Mouse (Mus musculus): ENCODE results near the gene Syngr2. TPM values are rescaled to one million over a fixed set of nuclear protein-coding genes. Genes with fewer than 3 reads are reported as not detected.
A peak's percentile ranks its signal among the peaks of the same experiment; 100 is the strongest.

Gene Syngr2
- polyA plus RNA-seq, 1 experiment from 2014 or later: 15.8 TPM

GRCm38 (mm10) chr11:117847593-117848215 lies 38.2 kb downstream of the Syngr2 start:
- Histone ChIP-seq H3K4me1 (peaks cover 23% of the 10 kb centered on the region), H3K4me3 (peak overlapping the region; percentile 72), H3K27ac (peak overlapping the region; percentile 99), H3K4me2 (peak overlapping the region; percentile 85), H3K9ac (0 out of 2 replicates have a peak overlapping the region, but pooled peaks have one; percentile 93), H3K9me3 (no peaks in the 10 kb centered on the region), H3K27me3 (replicated peaks) (no peaks in the 10 kb centered on the region), H3K36me3 (replicated peaks) (no peaks in the 10 kb centered on the region)
- WGBS: 83% methylated on average over 7 of the region's 7 CpGs
- no peak for ATAC-seq (replicated peaks)

- peak; percentile 90 for ATAC-seq (replicated peaks)
- WGBS: 11% methylated on average over 19 of the region's 19 CpGs
- H3K36me3 ChIP-seq (replicated peaks): no peaks in the 10 kb centered on the region
Observed at GRCm38 (mm10) chr11:117848271-117848984, 39.0 kb downstream of the Syngr2 start.

GRCm38 (mm10) chr11:117848985-117849671 lies 39.7 kb downstream of the Syngr2 start, which contains the start of gene Birc5:
Birc5 (plus strand) TSS chr11:117849251.
- Histone ChIP-seq H3K9me3 (no peaks in the 10 kb centered on the region), H3K4me1 (peaks cover 23% of the 10 kb centered on the region), H3K9ac (peak within 1 kb of the TSS; percentile 93), H3K27ac (peak within 1 kb of the TSS; percentile 99), H3K4me3 (peak within 1 kb of the TSS; percentile 72), H3K36me3 (replicated peaks) (no peaks in the 10 kb centered on the region), H3K4me2 (peak within 1 kb of the TSS; percentile 85), H3K27me3 (replicated peaks) (no peaks in the 10 kb centered on the region)
- WGBS: 1% methylated on average over 50 of the region's 51 CpGs
- peak; percentile 96 for ATAC-seq (replicated peaks)

More at GRCm38 (mm10) chr11:117848271-117848984, 39.0 kb downstream of the Syngr2 start:
- no peaks in the 10 kb centered on the region for H3K27me3 ChIP-seq (replicated peaks)
- no peaks in the 10 kb centered on the region for H3K9me3 ChIP-seq
- H3K27ac ChIP-seq: peak overlapping the region; percentile 99
- peak overlapping the region; percentile 85 for H3K4me2 ChIP-seq
- H3K4me3 ChIP-seq: peak overlapping the region; percentile 72
- peak overlapping the region; percentile 93 for H3K9ac ChIP-seq
- H3K4me1 ChIP-seq: peaks cover 23% of the 10 kb centered on the region

- Histone ChIP-seq H3K27me3 (replicated peaks) (no peaks in the 10 kb centered on the region), H3K27ac (no peak overlapping the region), H3K4me3 (no peak overlapping the region), H3K4me2 (no peak overlapping the region), H3K9me3 (no peaks in the 10 kb centered on the region), H3K36me3 (replicated peaks) (no peaks in the 10 kb centered on the region), H3K4me1 (peaks cover 19% of the 10 kb centered on the region), H3K9ac (no peak overlapping the region)
- WGBS: 96% methylated on average over 3 of the region's 3 CpGs
- ATAC-seq (replicated peaks): no peak
Observed at GRCm38 (mm10) chr11:117852875-117853274, 43.4 kb downstream of the Syngr2 start.

GRCm38 (mm10) chr11:117854241-117854640 lies 44.8 kb downstream of the Syngr2 start:
- 93% methylated on average over 9 of the region's 9 CpGs for WGBS
- H3K4me3 ChIP-seq: no peak overlapping the region
- no peaks in the 10 kb centered on the region for H3K27me3 ChIP-seq (replicated peaks)
- no peak for ATAC-seq (replicated peaks)
- H3K4me2 ChIP-seq: no peak overlapping the region
- peaks cover 10% of the 10 kb centered on the region for H3K4me1 ChIP-seq
- H3K36me3 ChIP-seq (replicated peaks): no peaks in the 10 kb centered on the region
- no peak overlapping the region for H3K27ac ChIP-seq
- H3K9me3 ChIP-seq: no peaks in the 10 kb centered on the region
- no peak overlapping the region for H3K9ac ChIP-seq

GRCm38 (mm10) chr11:117855360-117855759 lies 45.9 kb downstream of the Syngr2 start:
- H3K27ac ChIP-seq: no peak overlapping the region
- no peaks in the 10 kb centered on the region for H3K36me3 ChIP-seq (replicated peaks)
- no peak for ATAC-seq (replicated peaks)
- peaks cover 8% of the 10 kb centered on the region for H3K27me3 ChIP-seq (replicated peaks)
- H3K4me2 ChIP-seq: no peak overlapping the region
- no peak overlapping the region for H3K9ac ChIP-seq
- no peak overlapping the region for H3K4me3 ChIP-seq
- WGBS: 95% methylated on average over 5 of the region's 5 CpGs
- H3K4me1 ChIP-seq: no peaks in the 10 kb centered on the region
- no peaks in the 10 kb centered on the region for H3K9me3 ChIP-seq

- ATAC-seq (replicated peaks): no peak
- Histone ChIP-seq H3K27me3 (replicated peaks) (peaks cover 15% of the 10 kb centered on the region), H3K27ac (no peak overlapping the region), H3K4me2 (no peak overlapping the region), H3K4me1 (peaks cover 3% of the 10 kb centered on the region; the same call in 1 of the 2 replicates), H3K9me3 (no peaks in the 10 kb centered on the region), H3K9ac (no peak overlapping the region), H3K4me3 (no peak overlapping the region), H3K36me3 (replicated peaks) (no peaks in the 10 kb centered on the region)
- WGBS: 75% methylated on average over 1 of the region's 1 CpGs
Observed at GRCm38 (mm10) chr11:117855975-117856374, 46.5 kb downstream of the Syngr2 start.

- Histone ChIP-seq H3K4me1 (peaks cover 3% of the 10 kb centered on the region; the same call in 1 of the 2 replicates), H3K27ac (no peak overlapping the region), H3K9me3 (no peaks in the 10 kb centered on the region), H3K27me3 (replicated peaks) (peaks cover 23% of the 10 kb centered on the region), H3K9ac (no peak overlapping the region), H3K4me2 (no peak overlapping the region), H3K4me3 (no peak overlapping the region), H3K36me3 (replicated peaks) (no peaks in the 10 kb centered on the region)
- WGBS: 91% methylated on average over 10 of the region's 10 CpGs
- no peak for ATAC-seq (replicated peaks)
Observed at GRCm38 (mm10) chr11:117857462-117857861, 48.0 kb downstream of the Syngr2 start.

- H3K27ac ChIP-seq: no peak overlapping the region
- no peak overlapping the region for H3K9ac ChIP-seq
- H3K4me3 ChIP-seq: no peak overlapping the region
- no peaks in the 10 kb centered on the region for H3K36me3 ChIP-seq (replicated peaks)
- ATAC-seq (replicated peaks): no peak
- H3K27me3 ChIP-seq (replicated peaks): peaks cover 24% of the 10 kb centered on the region
- no peak overlapping the region for H3K4me2 ChIP-seq
- peaks cover 3% of the 10 kb centered on the region; the same call in 1 of the 2 replicates for H3K4me1 ChIP-seq
- no peaks in the 10 kb centered on the region for H3K9me3 ChIP-seq
- WGBS: 57% methylated on average over 3 of the region's 3 CpGs
Observed at GRCm38 (mm10) chr11:117858392-117858791, 48.9 kb downstream of the Syngr2 start.

GRCm38 (mm10) chr11:117860601-117861000 lies 51.1 kb downstream of the Syngr2 start, which contains the start of gene Tmem235:
Tmem235 (plus strand) TSS chr11:117860752.
- no peak for ATAC-seq (replicated peaks)
- Histone ChIP-seq H3K27me3 (replicated peaks) (peaks cover 31% of the 10 kb centered on the region), H3K36me3 (replicated peaks) (no peaks in the 10 kb centered on the region), H3K9ac (no peak within 1 kb of the TSS), H3K4me3 (no peak within 1 kb of the TSS), H3K27ac (no peak within 1 kb of the TSS), H3K4me2 (peak within 1 kb of the TSS; percentile 24), H3K4me1 (peaks cover 4% of the 10 kb centered on the region; the same call in 1 of the 2 replicates), H3K9me3 (no peaks in the 10 kb centered on the region)
- WGBS: 4% methylated on average over 23 of the region's 23 CpGs

GRCm38 (mm10) chr11:117863174-117863856 lies 53.8 kb downstream of the Syngr2 start:
- no peak for ATAC-seq (replicated peaks)
- Histone ChIP-seq H3K4me2 (no peak overlapping the region), H3K27ac (no peak overlapping the region), H3K4me3 (no peak overlapping the region), H3K9me3 (no peaks in the 10 kb centered on the region), H3K36me3 (replicated peaks) (no peaks in the 10 kb centered on the region), H3K27me3 (replicated peaks) (peaks cover 31% of the 10 kb centered on the region), H3K4me1 (peaks cover 12% of the 10 kb centered on the region), H3K9ac (no peak overlapping the region)
- WGBS: 25% methylated on average over 11 of the region's 11 CpGs

All from midbrain, embryonic 15.5 days (tissue).